Mouse (Mus musculus) kidney, adult 2 months (tissue): Measurements from ENCODE around the gene Tsnax. TPM values are rescaled to one million over a fixed set of nuclear protein-coding genes. Genes with fewer than 3 reads are reported as not detected.
A peak's percentile ranks its signal among the peaks of the same experiment; 100 is the strongest.

Experiments
- DNase-seq: peaks from one replicate; pipeline ENCODE4 v3.0.0; 2021
- H3K27ac ChIP-seq: fragments of 200-500 bp; 2 replicates; pipeline ENCODE4 v1.5.1; 2012; ENCODE audit warnings: low read depth, low read length, control low read depth, inconsistent platforms; ENCODE audit not compliant: insufficient read depth
- H3K27me3 ChIP-seq: fragments of 200-500 bp; replicated peaks from 2 replicates; pipeline ENCODE4 v1.6.1; 2012; ENCODE audit warnings: mild to moderate bottlenecking, moderate library complexity, low read length, inconsistent platforms; ENCODE audit not compliant: control insufficient read depth, insufficient read depth
- H3K36me3 ChIP-seq: fragments of 200-500 bp; 2 replicates; pipeline ENCODE4 v1.6.1; 2012; ENCODE audit warnings: mild to moderate bottlenecking, moderate library complexity, low read length, inconsistent platforms; ENCODE audit not compliant: control insufficient read depth, insufficient read depth
- H3K4me1 ChIP-seq: fragments of 200-500 bp; 2 replicates; pipeline ENCODE4 v1.6.1; 2011; ENCODE audit warnings: low read length; ENCODE audit not compliant: control insufficient read depth, insufficient read depth
- H3K4me3 ChIP-seq: fragments of 200-500 bp; 2 replicates; pipeline ENCODE4 v1.5.1; 2011; ENCODE audit warnings: mild to moderate bottlenecking, low read depth, low read length, control low read depth; ENCODE audit not compliant: insufficient read depth
- CTCF ChIP-seq: fragments of 200-500 bp; conservative IDR thresholded peaks from 2 replicates; pipeline ENCODE4 v1.5.1; 2011; ENCODE audit warnings: low read depth, mild to moderate bottlenecking, control low read depth, low read length, moderate library complexity, mixed read lengths; ENCODE audit not compliant: insufficient read depth, insufficient read length
- POLR2A ChIP-seq: fragments of 200-500 bp; IDR thresholded peaks from one replicate; pipeline ENCODE4 v1.6.1; 2011; ENCODE audit warnings: low read depth, low read length, control low read depth
- WGBS: fragments of 180-500 bp; shearing (Covaris S2); methylation state at CpG from one replicate; pipeline ENCODE4 v1.1.7; 2018; 5-methylcytosine and 5-hydroxymethylcytosine counted together
- polyA plus RNA-seq: library from polyadenylated mRNA; depleted of rRNA; stranded (reverse); fragments of >200 nt; gene quantifications from 2 replicates; pipeline ENCODE4 v1.2.3, GENCODE M21; 2012

Tsnax gene
- polyA plus RNA-seq, 1 experiment = 37.8 TPM

DNA sequence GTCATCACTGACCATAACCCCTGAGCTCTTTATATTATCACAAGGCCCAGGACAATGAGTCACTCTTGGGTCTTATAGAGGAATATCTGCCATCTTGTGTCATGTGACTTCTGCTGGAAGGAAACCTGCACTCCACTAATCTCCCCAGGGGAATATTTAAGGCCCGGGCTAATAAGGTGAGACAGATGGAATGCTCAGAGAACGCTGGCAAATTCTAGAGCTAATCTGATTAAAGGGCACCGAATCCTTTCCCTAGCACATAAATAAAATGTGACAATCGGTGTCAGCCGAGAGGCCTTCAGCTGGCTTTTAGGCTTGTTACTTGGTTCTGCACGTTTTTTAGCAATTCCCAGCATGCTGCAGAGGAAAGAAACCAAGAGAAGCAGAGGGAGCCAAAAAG is 56.9 kb downstream of the Tsnax start:
- H3K4me3 ChIP-seq = no peak overlapping the region
- H3K27ac ChIP-seq = no peak overlapping the region
- H3K27me3 ChIP-seq = no peaks in the 10 kb centered on the region
- H3K4me1 ChIP-seq = no peaks in the 10 kb centered on the region
- WGBS = 71% methylated on average over 6 of the region's 6 CpGs
- no peaks in the 10 kb centered on the region for H3K36me3 ChIP-seq
- TF ChIP-seq POLR2A = no peak
- no peak for TF ChIP-seq CTCF
- DNase-seq = no peak

DNA sequence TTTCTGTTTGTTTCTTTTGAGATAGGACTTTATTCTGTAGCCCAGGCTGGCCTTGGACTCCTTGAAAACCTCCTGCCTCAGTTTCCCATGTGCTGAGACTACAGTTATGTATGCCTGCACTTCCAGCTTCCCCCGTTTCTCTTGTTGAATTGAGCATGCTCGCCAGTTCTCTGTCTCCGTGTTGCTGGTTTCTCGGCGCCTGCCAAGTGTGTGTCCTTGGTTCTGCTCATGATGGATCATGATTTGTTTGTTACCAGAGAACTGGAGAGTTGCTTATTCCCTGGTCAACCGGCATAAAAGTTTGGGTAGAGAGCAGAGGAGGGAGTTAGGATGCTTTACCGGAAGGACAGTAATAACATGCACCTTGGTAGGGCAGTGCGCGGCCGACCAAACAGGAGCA is 61.3 kb downstream of the Tsnax start:
- no peak for TF ChIP-seq CTCF
- WGBS = 95% methylated on average over 10 of the region's 10 CpGs
- H3K4me3 ChIP-seq = no peak overlapping the region
- H3K36me3 ChIP-seq = no peaks in the 10 kb centered on the region
- DNase-seq = no peak
- H3K4me1 ChIP-seq = no peaks in the 10 kb centered on the region
- no peak overlapping the region for H3K27ac ChIP-seq
- no peaks in the 10 kb centered on the region for H3K27me3 ChIP-seq

DNA sequence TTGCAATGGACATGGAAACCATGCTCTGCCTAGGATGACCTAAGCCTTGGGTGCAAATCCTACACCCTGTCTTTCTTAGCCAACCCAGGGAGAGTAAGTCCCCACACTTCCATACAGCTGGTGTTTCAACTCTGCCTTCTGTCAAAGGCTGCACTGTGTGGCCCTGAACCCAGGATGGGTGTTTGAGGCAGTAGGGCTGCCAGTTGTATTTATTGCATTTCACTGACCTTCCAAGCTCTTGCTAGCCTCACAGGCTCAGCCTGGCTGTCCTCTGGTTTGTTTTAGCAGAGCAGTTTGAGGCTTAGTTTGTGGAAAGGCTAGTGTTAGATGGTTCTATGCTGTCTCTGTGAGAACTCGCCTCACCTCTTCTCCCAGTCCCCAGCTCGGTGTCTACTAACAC is 61.8 kb downstream of the Tsnax start:
- Histone ChIP-seq H3K4me3 (no peak overlapping the region), H3K4me1 (no peaks in the 10 kb centered on the region), H3K36me3 (no peaks in the 10 kb centered on the region), H3K27ac (no peak overlapping the region), H3K27me3 (no peaks in the 10 kb centered on the region)
- TF ChIP-seq POLR2A = no peak
- TF ChIP-seq CTCF = no peak
- no peak for DNase-seq
- WGBS = 95% methylated on average over 2 of the region's 2 CpGs

DNA sequence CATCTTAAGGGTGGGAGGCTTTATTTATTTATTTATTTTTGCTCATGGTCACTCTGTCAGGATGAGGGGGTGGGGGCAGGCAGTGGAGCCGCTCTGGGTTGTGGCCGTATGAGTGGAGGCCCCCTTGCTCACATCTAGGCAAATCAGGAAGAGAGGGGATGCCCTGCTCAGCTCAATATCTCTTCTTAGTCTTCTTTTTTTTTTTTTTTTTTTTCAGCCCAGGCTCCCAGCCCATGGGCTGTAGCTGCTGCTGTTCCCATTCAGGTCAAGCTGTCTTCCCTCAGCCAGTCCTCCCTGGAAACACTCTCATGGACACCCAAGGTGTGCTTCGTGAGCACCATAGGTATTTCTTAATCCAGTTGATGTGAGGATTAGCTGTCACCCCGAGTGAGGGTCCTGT is 62.6 kb downstream of the Tsnax start:
- TF ChIP-seq POLR2A = no peak
- TF ChIP-seq CTCF = no peak
- Histone ChIP-seq H3K4me3 (no peak overlapping the region), H3K36me3 (no peaks in the 10 kb centered on the region), H3K4me1 (no peaks in the 10 kb centered on the region), H3K27me3 (no peaks in the 10 kb centered on the region), H3K27ac (no peak overlapping the region)
- no peak for DNase-seq
- 90% methylated on average over 4 of the region's 4 CpGs for WGBS

DNA sequence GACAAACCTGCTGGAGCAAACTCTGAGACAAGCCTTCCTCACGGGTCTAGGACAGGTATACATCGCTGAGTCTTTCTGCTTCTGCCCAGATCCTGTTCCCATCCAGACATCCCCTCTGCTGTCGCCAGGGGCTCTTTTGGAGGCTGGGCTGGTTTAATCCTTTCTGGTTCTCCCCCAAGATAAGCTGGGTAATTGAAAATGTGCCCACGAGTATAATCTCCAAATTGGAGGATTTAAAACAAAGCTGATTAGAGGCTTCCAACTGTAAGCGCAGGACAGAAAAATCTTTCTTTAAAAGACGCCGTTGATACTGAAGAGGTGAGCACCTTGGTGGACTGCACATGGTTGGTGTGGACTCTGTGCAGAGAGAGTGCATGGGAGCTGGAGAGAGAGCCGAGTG is 64.5 kb downstream of the Tsnax start:
- TF ChIP-seq POLR2A (no peak), CTCF (no peak)
- H3K4me3 ChIP-seq = no peak overlapping the region
- DNase-seq = no peak
- H3K27ac ChIP-seq = no peak overlapping the region
- 90% methylated on average over 8 of the region's 8 CpGs for WGBS
- H3K36me3 ChIP-seq = no peaks in the 10 kb centered on the region
- H3K27me3 ChIP-seq = no peaks in the 10 kb centered on the region
- H3K4me1 ChIP-seq = no peaks in the 10 kb centered on the region

DNA sequence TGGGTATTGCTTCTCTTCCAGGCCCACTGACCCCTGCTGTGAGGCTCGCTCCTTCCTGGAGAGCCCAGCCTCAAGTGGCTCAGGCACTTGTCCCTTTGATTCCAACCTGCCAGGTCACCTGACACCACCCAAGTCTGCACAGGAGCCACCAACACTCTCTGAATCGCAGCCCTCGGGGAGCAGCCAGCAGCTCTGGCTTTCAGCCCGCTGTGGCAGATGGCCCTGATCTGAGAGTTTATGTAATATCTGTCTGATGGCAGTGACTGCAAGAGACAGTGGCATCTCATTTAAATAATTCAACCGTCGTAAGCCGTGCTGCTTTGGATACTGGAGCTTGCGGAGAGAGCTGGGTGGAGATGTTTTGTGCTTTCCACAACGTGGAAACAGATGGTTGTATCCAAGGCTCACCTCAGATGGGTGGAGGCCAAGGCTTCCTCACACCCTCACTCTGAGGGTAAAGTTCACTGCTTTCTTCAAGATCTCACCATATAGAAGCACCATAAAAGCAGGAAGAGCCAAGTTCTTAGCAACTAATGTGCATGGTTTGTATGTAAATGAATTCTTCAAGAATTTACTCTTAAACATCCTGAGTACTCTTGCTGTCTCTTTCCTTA is 66.1 kb downstream of the Tsnax start:
- Histone ChIP-seq H3K36me3 (no peaks in the 10 kb centered on the region), H3K4me3 (no peak overlapping the region), H3K27ac (no peak overlapping the region), H3K27me3 (no peaks in the 10 kb centered on the region), H3K4me1 (no peaks in the 10 kb centered on the region)
- TF ChIP-seq CTCF (no peak), POLR2A (no peak)
- WGBS = 63% methylated on average over 9 of the region's 9 CpGs
- DNase-seq = peak; percentile 33

DNA sequence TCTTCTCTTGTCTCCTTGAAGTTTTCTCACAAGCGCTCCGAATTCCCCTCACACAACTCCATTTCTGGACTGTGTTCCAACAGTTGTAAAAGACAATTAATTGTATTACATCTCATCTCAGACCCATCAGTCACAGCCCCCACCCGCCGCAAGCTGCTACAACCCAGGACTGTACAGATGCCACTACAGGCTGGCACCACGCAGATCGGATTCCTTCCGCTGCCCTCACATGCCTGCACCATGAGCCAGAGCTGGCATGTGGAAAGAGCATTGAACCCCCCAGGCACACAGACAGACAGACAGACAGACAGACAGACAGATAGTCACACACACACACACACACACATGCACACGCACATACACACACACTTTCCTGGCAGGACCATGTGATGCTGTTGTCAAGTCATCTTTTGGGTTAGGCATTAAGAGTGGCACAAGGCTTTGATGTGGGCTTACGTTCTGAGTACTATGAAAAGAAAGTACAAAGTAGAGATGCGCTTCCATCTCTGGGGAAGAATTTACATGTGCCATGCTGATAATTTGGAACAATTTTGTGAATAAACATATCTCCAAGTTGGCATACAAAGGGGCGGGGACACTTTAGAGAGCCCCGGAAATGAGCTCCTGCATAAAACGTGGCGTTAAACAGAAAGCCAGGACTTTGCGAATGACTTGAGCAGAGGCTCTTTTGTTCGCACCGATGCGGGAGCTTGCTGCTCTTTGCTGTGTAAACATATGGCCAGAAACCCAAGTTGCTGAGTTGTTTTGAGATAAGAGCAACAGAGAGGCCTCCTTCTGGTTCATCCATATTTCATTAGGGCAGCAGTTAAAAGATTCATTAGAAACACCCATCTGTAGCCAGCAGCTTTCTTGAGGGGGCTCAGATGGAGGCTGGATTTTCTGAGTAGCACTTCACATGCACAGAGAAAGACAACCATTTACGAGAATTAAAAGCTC is 67.9 kb downstream of the Tsnax start:
- no peak overlapping the region for H3K4me3 ChIP-seq
- H3K27ac ChIP-seq = no peak overlapping the region
- H3K4me1 ChIP-seq = no peaks in the 10 kb centered on the region
- WGBS = 84% methylated on average over 19 of the region's 19 CpGs
- TF ChIP-seq CTCF (no peak), POLR2A (no peak)
- H3K27me3 ChIP-seq = no peaks in the 10 kb centered on the region
- DNase-seq = no peak
- no peaks in the 10 kb centered on the region for H3K36me3 ChIP-seq
